Mouse (Mus musculus): ENCODE data around the gene Slc24a3. TPM values are rescaled to one million over a fixed set of nuclear protein-coding genes. Genes with fewer than 3 reads are reported as not detected.

Gene Slc24a3
- polyA plus RNA-seq, 1 experiment from 2014 or later, result 2.1 TPM

- Histone ChIP-seq H3K4me3 (ENCODE audit: low read depth, low read length) (no peak overlapping the region), H3K27me3 (replicated peaks; ENCODE audit: control insufficient read depth, insufficient read depth, low read length) (no peaks in the 10 kb centered on the region), H3K4me2 (no peak overlapping the region), H3K4me1 (replicated peaks; ENCODE audit: control insufficient read depth, insufficient read depth, low read length) (no peaks in the 10 kb centered on the region), H3K9me3 (ENCODE audit: control insufficient read depth, low read length) (no peaks in the 10 kb centered on the region), H3K36me3 (ENCODE audit: control insufficient read depth, insufficient read depth, low read length) (no peaks in the 10 kb centered on the region), H3K27ac (ENCODE audit: low read depth, low read length) (no peak overlapping the region), H3K9ac (ENCODE audit: low read depth, low read length) (no peak overlapping the region)
- DNase-seq (ENCODE audit: low spot score) (no peak), ATAC-seq (replicated peaks; ENCODE audit: low FRiP score) (no peak)
- 68% methylated on average over 2 of the region's 2 CpGs for WGBS
These were observed 309.9 kb downstream of the Slc24a3 start for GRCm38 (mm10) chr2:145477484-145477883.

- Histone ChIP-seq H3K4me2 (no peak overlapping the region), H3K9ac (ENCODE audit: low read depth, low read length) (no peak overlapping the region), H3K27ac (ENCODE audit: low read depth, low read length) (no peak overlapping the region), H3K36me3 (ENCODE audit: control insufficient read depth, insufficient read depth, low read length) (no peaks in the 10 kb centered on the region), H3K4me1 (replicated peaks; ENCODE audit: control insufficient read depth, insufficient read depth, low read length) (no peaks in the 10 kb centered on the region), H3K27me3 (replicated peaks; ENCODE audit: control insufficient read depth, insufficient read depth, low read length) (no peaks in the 10 kb centered on the region), H3K9me3 (ENCODE audit: control insufficient read depth, low read length) (no peaks in the 10 kb centered on the region), H3K4me3 (ENCODE audit: low read depth, low read length) (no peak overlapping the region)
- whole genome bisulfite sequencing, result 52% methylated on average over 2 of the region's 2 CpGs
- DNase-seq (ENCODE audit: low spot score), result no peak
- ATAC-seq (replicated peaks; ENCODE audit: low FRiP score), result no peak
These were observed 312.1 kb downstream of the Slc24a3 start for GRCm38 (mm10) chr2:145479676-145480075.

GRCm38 (mm10) chr2:145500231-145500630, 332.7 kb downstream of the Slc24a3 start:
- no peak for DNase-seq (ENCODE audit: low spot score)
- Histone ChIP-seq H3K4me2 (no peak overlapping the region), H3K9me3 (ENCODE audit: control insufficient read depth, low read length) (no peaks in the 10 kb centered on the region), H3K9ac (ENCODE audit: low read depth, low read length) (no peak overlapping the region), H3K36me3 (ENCODE audit: control insufficient read depth, insufficient read depth, low read length) (no peaks in the 10 kb centered on the region), H3K27me3 (replicated peaks; ENCODE audit: control insufficient read depth, insufficient read depth, low read length) (no peaks in the 10 kb centered on the region), H3K4me1 (replicated peaks; ENCODE audit: control insufficient read depth, insufficient read depth, low read length) (no peaks in the 10 kb centered on the region), H3K27ac (ENCODE audit: low read depth, low read length) (no peak overlapping the region), H3K4me3 (ENCODE audit: low read depth, low read length) (no peak overlapping the region)
- no peak for ATAC-seq (replicated peaks; ENCODE audit: low FRiP score)

DNA sequence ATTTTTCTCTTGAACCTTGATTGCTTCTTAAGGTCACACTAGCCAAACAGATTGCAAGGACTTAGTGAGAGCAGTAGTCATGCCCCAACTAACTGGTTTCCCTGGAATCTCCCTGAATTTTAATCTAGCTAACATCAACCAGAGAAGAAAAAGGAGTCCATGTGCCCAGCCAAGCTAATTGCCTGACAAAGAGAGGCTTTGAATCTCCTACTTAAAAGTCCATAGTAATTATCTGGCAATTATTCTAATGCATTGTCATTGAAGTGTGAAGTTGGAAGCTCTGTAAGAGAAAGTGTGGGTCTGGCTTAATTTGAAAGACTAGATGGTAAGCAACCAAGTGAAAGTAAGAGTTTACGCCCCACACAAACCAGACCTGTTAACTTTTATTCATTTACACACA, 333.9 kb downstream of the Slc24a3 start:
- WGBS, result 92% methylated on average over 1 of the region's 1 CpGs
- no peak for ATAC-seq (replicated peaks; ENCODE audit: low FRiP score)

GRCm38 (mm10) chr2:145507702-145508101, 340.1 kb downstream of the Slc24a3 start:
- Histone ChIP-seq H3K27me3 (replicated peaks; ENCODE audit: control insufficient read depth, insufficient read depth, low read length) (no peaks in the 10 kb centered on the region), H3K4me3 (ENCODE audit: low read depth, low read length) (no peak overlapping the region), H3K9me3 (ENCODE audit: control insufficient read depth, low read length) (no peaks in the 10 kb centered on the region), H3K9ac (ENCODE audit: low read depth, low read length) (no peak overlapping the region), H3K4me1 (replicated peaks; ENCODE audit: control insufficient read depth, insufficient read depth, low read length) (no peaks in the 10 kb centered on the region), H3K36me3 (ENCODE audit: control insufficient read depth, insufficient read depth, low read length) (no peaks in the 10 kb centered on the region), H3K27ac (ENCODE audit: low read depth, low read length) (no peak overlapping the region), H3K4me2 (no peak overlapping the region)
- WGBS, result 83% methylated on average over 2 of the region's 2 CpGs
- no peak for ATAC-seq (replicated peaks; ENCODE audit: low FRiP score)
- no peak for DNase-seq (ENCODE audit: low spot score)

More for the DNA sequence above, 333.9 kb downstream of the Slc24a3 start:
- Histone ChIP-seq H3K4me3 (ENCODE audit: low read depth, low read length) (no peak overlapping the region), H3K4me1 (replicated peaks; ENCODE audit: control insufficient read depth, insufficient read depth, low read length) (no peaks in the 10 kb centered on the region), H3K36me3 (ENCODE audit: control insufficient read depth, insufficient read depth, low read length) (no peaks in the 10 kb centered on the region), H3K4me2 (no peak overlapping the region), H3K27ac (ENCODE audit: low read depth, low read length) (no peak overlapping the region), H3K9me3 (ENCODE audit: control insufficient read depth, low read length) (no peaks in the 10 kb centered on the region), H3K27me3 (replicated peaks; ENCODE audit: control insufficient read depth, insufficient read depth, low read length) (no peaks in the 10 kb centered on the region), H3K9ac (ENCODE audit: low read depth, low read length) (no peak overlapping the region)
- no peak for DNase-seq (ENCODE audit: low spot score)

DNA sequence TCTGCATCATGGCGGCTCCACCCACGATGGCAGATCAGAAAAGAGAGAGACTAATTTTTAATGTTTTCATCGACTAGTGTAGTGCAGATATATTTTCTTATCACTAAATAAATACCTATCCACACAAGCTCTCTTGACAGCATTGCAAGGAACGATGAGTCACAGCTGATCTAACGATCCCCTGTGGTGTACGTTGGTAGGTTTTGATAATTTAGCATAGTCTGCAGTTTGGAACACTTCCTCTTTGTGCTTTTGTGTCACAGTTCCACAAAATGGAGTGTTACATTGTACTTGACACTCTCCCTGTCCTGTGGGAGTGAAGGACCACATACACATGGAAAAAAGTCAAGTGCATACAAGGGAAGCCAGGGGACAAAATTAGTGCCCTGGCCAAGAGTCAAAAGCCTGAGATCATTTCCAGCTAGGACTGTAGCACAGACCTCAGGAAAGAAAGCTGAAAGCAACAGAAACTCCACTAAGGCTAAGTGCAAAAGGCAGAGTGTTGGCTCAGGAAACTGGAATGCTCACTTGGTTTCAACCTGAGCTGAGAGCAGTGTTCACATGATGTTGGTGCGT, 343.2 kb downstream of the Slc24a3 start:
- DNase-seq (ENCODE audit: low spot score), result no peak
- Histone ChIP-seq H3K4me1 (replicated peaks; ENCODE audit: control insufficient read depth, insufficient read depth, low read length) (no peaks in the 10 kb centered on the region), H3K27me3 (replicated peaks; ENCODE audit: control insufficient read depth, insufficient read depth, low read length) (no peaks in the 10 kb centered on the region), H3K9me3 (ENCODE audit: control insufficient read depth, low read length) (no peaks in the 10 kb centered on the region), H3K4me2 (no peak overlapping the region), H3K36me3 (ENCODE audit: control insufficient read depth, insufficient read depth, low read length) (no peaks in the 10 kb centered on the region), H3K9ac (ENCODE audit: low read depth, low read length) (no peak overlapping the region), H3K4me3 (ENCODE audit: low read depth, low read length) (no peak overlapping the region), H3K27ac (ENCODE audit: low read depth, low read length) (no peak overlapping the region)
- ATAC-seq (replicated peaks; ENCODE audit: low FRiP score), result no peak
- WGBS, result 56% methylated on average over 7 of the region's 7 CpGs

GRCm38 (mm10) chr2:145515956-145516355, 348.4 kb downstream of the Slc24a3 start:
- H3K27ac ChIP-seq (ENCODE audit: low read depth, low read length), result no peak overlapping the region
- H3K36me3 ChIP-seq (ENCODE audit: control insufficient read depth, insufficient read depth, low read length), result no peaks in the 10 kb centered on the region
- H3K9me3 ChIP-seq (ENCODE audit: control insufficient read depth, low read length), result no peaks in the 10 kb centered on the region
- no peak overlapping the region for H3K4me2 ChIP-seq
- H3K27me3 ChIP-seq (replicated peaks; ENCODE audit: control insufficient read depth, insufficient read depth, low read length), result no peaks in the 10 kb centered on the region
- H3K4me3 ChIP-seq (ENCODE audit: low read depth, low read length), result no peak overlapping the region
- ATAC-seq (replicated peaks; ENCODE audit: low FRiP score) (no peak), DNase-seq (ENCODE audit: low spot score) (no peak)
- 53% methylated on average over 4 of the region's 4 CpGs for WGBS
- no peaks in the 10 kb centered on the region for H3K4me1 ChIP-seq (replicated peaks; ENCODE audit: control insufficient read depth, insufficient read depth, low read length)
- no peak overlapping the region for H3K9ac ChIP-seq (ENCODE audit: low read depth, low read length)

- WGBS, result 54% methylated on average over 9 of the region's 9 CpGs
- no peaks in the 10 kb centered on the region for H3K4me1 ChIP-seq (replicated peaks; ENCODE audit: control insufficient read depth, insufficient read depth, low read length)
- no peaks in the 10 kb centered on the region for H3K27me3 ChIP-seq (replicated peaks; ENCODE audit: control insufficient read depth, insufficient read depth, low read length)
- H3K9ac ChIP-seq (ENCODE audit: low read depth, low read length), result no peak overlapping the region
- no peak overlapping the region for H3K4me3 ChIP-seq (ENCODE audit: low read depth, low read length)
- no peak overlapping the region for H3K27ac ChIP-seq (ENCODE audit: low read depth, low read length)
- no peak overlapping the region for H3K4me2 ChIP-seq
- DNase-seq (ENCODE audit: low spot score) (peak; percentile 55), ATAC-seq (replicated peaks; ENCODE audit: low FRiP score) (0 out of 2 replicates have a peak, but pooled peaks have one; percentile 41)
- no peaks in the 10 kb centered on the region for H3K36me3 ChIP-seq (ENCODE audit: control insufficient read depth, insufficient read depth, low read length)
- no peaks in the 10 kb centered on the region for H3K9me3 ChIP-seq (ENCODE audit: control insufficient read depth, low read length)
These were observed 349.8 kb downstream of the Slc24a3 start for GRCm38 (mm10) chr2:145517346-145517745.

DNA sequence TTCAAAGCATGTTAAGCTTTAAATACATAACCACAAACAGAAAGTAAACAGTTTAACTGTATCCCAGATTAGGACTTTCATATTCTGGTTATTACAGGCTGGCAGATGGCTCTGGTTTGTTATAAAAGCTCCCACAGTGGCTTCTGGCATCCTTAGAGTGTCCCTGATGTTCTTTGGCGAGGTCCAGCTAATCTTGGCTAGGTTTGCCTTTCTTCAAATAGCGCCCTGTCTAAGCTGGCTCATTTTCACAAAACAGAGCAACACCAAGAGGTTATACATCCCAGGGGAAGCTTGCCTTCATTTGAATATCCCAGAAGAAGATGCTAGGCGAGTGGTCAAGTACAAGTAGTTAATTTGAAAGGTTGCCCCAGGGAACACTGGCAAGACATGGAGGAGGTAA, 354.5 kb downstream of the Slc24a3 start:
- Histone ChIP-seq H3K4me2 (no peak overlapping the region), H3K4me1 (replicated peaks; ENCODE audit: control insufficient read depth, insufficient read depth, low read length) (no peaks in the 10 kb centered on the region), H3K4me3 (ENCODE audit: low read depth, low read length) (no peak overlapping the region), H3K27me3 (replicated peaks; ENCODE audit: control insufficient read depth, insufficient read depth, low read length) (no peaks in the 10 kb centered on the region), H3K36me3 (ENCODE audit: control insufficient read depth, insufficient read depth, low read length) (no peaks in the 10 kb centered on the region), H3K9me3 (ENCODE audit: control insufficient read depth, low read length) (no peaks in the 10 kb centered on the region), H3K27ac (ENCODE audit: low read depth, low read length) (no peak overlapping the region), H3K9ac (ENCODE audit: low read depth, low read length) (no peak overlapping the region)
- 74% methylated on average over 3 of the region's 3 CpGs for WGBS
- ATAC-seq (replicated peaks; ENCODE audit: low FRiP score), result no peak
- no peak for DNase-seq (ENCODE audit: low spot score)

Measured in liver, embryonic 11.5 days (tissue).